Mouse (Mus musculus): ENCODE measurements around the gene Smad5. TPM values are rescaled to one million over a fixed set of nuclear protein-coding genes. Genes with fewer than 3 reads are reported as not detected.

Gene Smad5
- polyA plus RNA-seq, 1 experiment = 11.5 TPM

- no peak overlapping the region for H3K27ac ChIP-seq (ENCODE audit: insufficient read depth, low read depth, low read length)
- no peak overlapping the region for H3K4me3 ChIP-seq (ENCODE audit: insufficient read depth, low read length)
- TF ChIP-seq CTCF (IDR thresholded peaks at IDR 0.05; ENCODE audit: low read depth, low read length) (no peak), POLR2A (IDR thresholded peaks at IDR 0.05; ENCODE audit: borderline replicate concordance, low read depth, low read length) (no peak)
- no peaks in the 10 kb centered on the region for H3K4me1 ChIP-seq (ENCODE audit: control insufficient read depth, insufficient read depth, low read length)
These were observed 46.6 kb downstream of the Smad5 start for GRCm38 (mm10) chr13:56749377-56749776.

- H3K4me3 ChIP-seq (ENCODE audit: insufficient read depth, low read length) = no peak overlapping the region
- TF ChIP-seq CTCF (IDR thresholded peaks at IDR 0.05; ENCODE audit: low read depth, low read length) = no peak
- no peak for TF ChIP-seq POLR2A (IDR thresholded peaks at IDR 0.05; ENCODE audit: borderline replicate concordance, low read depth, low read length)
- H3K4me1 ChIP-seq (ENCODE audit: control insufficient read depth, insufficient read depth, low read length) = no peaks in the 10 kb centered on the region
- no peak overlapping the region for H3K27ac ChIP-seq (ENCODE audit: insufficient read depth, low read depth, low read length)
These were observed 49.0 kb downstream of the Smad5 start for GRCm38 (mm10) chr13:56751774-56752173.

GRCm38 (mm10) chr13:56752474-56753191 lies 49.8 kb downstream of the Smad5 start:
- no peaks in the 10 kb centered on the region for H3K4me1 ChIP-seq (ENCODE audit: control insufficient read depth, insufficient read depth, low read length)
- TF ChIP-seq CTCF (IDR thresholded peaks at IDR 0.05; ENCODE audit: low read depth, low read length) = no peak
- TF ChIP-seq POLR2A (IDR thresholded peaks at IDR 0.05; ENCODE audit: borderline replicate concordance, low read depth, low read length) = no peak
- H3K4me3 ChIP-seq (ENCODE audit: insufficient read depth, low read length) = no peak overlapping the region
- no peak overlapping the region for H3K27ac ChIP-seq (ENCODE audit: insufficient read depth, low read depth, low read length)

- no peak within 1 kb of the TSS for H3K27ac ChIP-seq (ENCODE audit: insufficient read depth, low read depth, low read length)
- no peak for TF ChIP-seq POLR2A (IDR thresholded peaks at IDR 0.05; ENCODE audit: borderline replicate concordance, low read depth, low read length)
- TF ChIP-seq CTCF (IDR thresholded peaks at IDR 0.05; ENCODE audit: low read depth, low read length) = no peak
- H3K4me3 ChIP-seq (ENCODE audit: insufficient read depth, low read length) = no peak within 1 kb of the TSS
- no peaks in the 10 kb centered on the region for H3K4me1 ChIP-seq (ENCODE audit: control insufficient read depth, insufficient read depth, low read length)
These were observed 50.6 kb downstream of the Smad5 start, which contains the start of gene Gm45623 for GRCm38 (mm10) chr13:56753192-56753951. TSS of gene Gm45623 (minus strand) at chr13:56753827.

GRCm38 (mm10) chr13:56755871-56756270 lies 53.1 kb downstream of the Smad5 start:
- H3K4me1 ChIP-seq (ENCODE audit: control insufficient read depth, insufficient read depth, low read length) = no peaks in the 10 kb centered on the region
- no peak overlapping the region for H3K27ac ChIP-seq (ENCODE audit: insufficient read depth, low read depth, low read length)
- no peak overlapping the region for H3K4me3 ChIP-seq (ENCODE audit: insufficient read depth, low read length)
- TF ChIP-seq POLR2A (IDR thresholded peaks at IDR 0.05; ENCODE audit: borderline replicate concordance, low read depth, low read length) = no peak
- no peak for TF ChIP-seq CTCF (IDR thresholded peaks at IDR 0.05; ENCODE audit: low read depth, low read length)

GRCm38 (mm10) chr13:56757201-56757600 lies 54.4 kb downstream of the Smad5 start:
- no peak for TF ChIP-seq CTCF (IDR thresholded peaks at IDR 0.05; ENCODE audit: low read depth, low read length)
- no peak for TF ChIP-seq POLR2A (IDR thresholded peaks at IDR 0.05; ENCODE audit: borderline replicate concordance, low read depth, low read length)
- no peak overlapping the region for H3K27ac ChIP-seq (ENCODE audit: insufficient read depth, low read depth, low read length)
- H3K4me3 ChIP-seq (ENCODE audit: insufficient read depth, low read length) = no peak overlapping the region
- no peaks in the 10 kb centered on the region for H3K4me1 ChIP-seq (ENCODE audit: control insufficient read depth, insufficient read depth, low read length)

GRCm38 (mm10) chr13:56758492-56758891 lies 55.7 kb downstream of the Smad5 start:
- Histone ChIP-seq H3K4me1 (ENCODE audit: control insufficient read depth, insufficient read depth, low read length) (no peaks in the 10 kb centered on the region), H3K27ac (ENCODE audit: insufficient read depth, low read depth, low read length) (no peak overlapping the region), H3K4me3 (ENCODE audit: insufficient read depth, low read length) (no peak overlapping the region)
- TF ChIP-seq CTCF (IDR thresholded peaks at IDR 0.05; ENCODE audit: low read depth, low read length) (peak; percentile 87), POLR2A (IDR thresholded peaks at IDR 0.05; ENCODE audit: borderline replicate concordance, low read depth, low read length) (no peak)

- TF ChIP-seq POLR2A (IDR thresholded peaks at IDR 0.05; ENCODE audit: borderline replicate concordance, low read depth, low read length) = no peak
- TF ChIP-seq CTCF (IDR thresholded peaks at IDR 0.05; ENCODE audit: low read depth, low read length) = no peak
- Histone ChIP-seq H3K27ac (ENCODE audit: insufficient read depth, low read depth, low read length) (no peak overlapping the region), H3K4me3 (ENCODE audit: insufficient read depth, low read length) (no peak overlapping the region), H3K4me1 (ENCODE audit: control insufficient read depth, insufficient read depth, low read length) (no peaks in the 10 kb centered on the region)
These were observed 59.8 kb downstream of the Smad5 start for GRCm38 (mm10) chr13:56762446-56763229.

GRCm38 (mm10) chr13:56765284-56766032 lies 62.6 kb downstream of the Smad5 start:
- TF ChIP-seq POLR2A (IDR thresholded peaks at IDR 0.05; ENCODE audit: borderline replicate concordance, low read depth, low read length) (no peak), CTCF (IDR thresholded peaks at IDR 0.05; ENCODE audit: low read depth, low read length) (no peak)
- Histone ChIP-seq H3K4me3 (ENCODE audit: insufficient read depth, low read length) (peak overlapping the region; percentile 30), H3K27ac (ENCODE audit: insufficient read depth, low read depth, low read length) (no peak overlapping the region), H3K4me1 (ENCODE audit: control insufficient read depth, insufficient read depth, low read length) (no peaks in the 10 kb centered on the region)

All from bone marrow macrophage, adult 2 months (primary cell).